27 mouse cellular contexts compared by ENCODE assay signal in genomic region chr1:153820216-153820615, GRCm38 (mm10). TPM values are rescaled to one million over a fixed set of nuclear protein-coding genes. Genes with fewer than 3 reads are reported as not detected.
DNase-seq lines count a peak whose midpoint lies in the region; ATAC-seq lines count a peak whose summit lies in the region.
"Had no signal": no experiment of that assay in that cellular context is flagged by ENCODE, and none has a peak within 500 bp of the region (broad histone marks: within the 10 kb centered on the region; RNA-seq: fewer than 3 reads in every experiment).

No protein-coding gene starts in this region.

- no peaks in the 10 kb centered on the region for H3K27me3 ChIP-seq in hindbrain, embryonic 14.5 days (ENCODE audit: control insufficient read depth, insufficient read depth, low read length)
- no peaks in the 10 kb centered on the region for H3K27me3 ChIP-seq in hindbrain, embryonic 11.5 days (ENCODE audit: control insufficient read depth, insufficient read depth, low read length)
- H3K27me3 ChIP-seq in midbrain, embryonic 14.5 days (ENCODE audit: control insufficient read depth, insufficient read depth, low read length) = no peaks in the 10 kb centered on the region
- H3K27me3 ChIP-seq in midbrain, embryonic 15.5 days (replicated peaks) = no peaks in the 10 kb centered on the region
- H3K27me3 ChIP-seq: embryonic facial prominence, embryonic 15.5 days; heart, embryonic 15.5 days had no signal

- H3K9ac ChIP-seq in hindbrain, embryonic 14.5 days = no peak overlapping the region
- no peak overlapping the region for H3K9ac ChIP-seq in hindbrain, embryonic 11.5 days (ENCODE audit: low read depth, low read length)
- no peak overlapping the region for H3K9ac ChIP-seq in midbrain, embryonic 14.5 days (replicated peaks; ENCODE audit: low read length)
- no peak overlapping the region for H3K9ac ChIP-seq in midbrain, embryonic 15.5 days
- H3K9ac ChIP-seq: embryonic facial prominence, embryonic 15.5 days; heart, embryonic 15.5 days had no signal

- ATAC-seq in hindbrain, embryonic 14.5 days (ENCODE audit: low FRiP score) = no peak
- ATAC-seq in hindbrain, embryonic 11.5 days (ENCODE audit: low FRiP score) = no peak
- no peak for ATAC-seq in midbrain, embryonic 14.5 days (ENCODE audit: low FRiP score, low TSS enrichment)
- ATAC-seq in midbrain, embryonic 15.5 days (replicated peaks) = no peak
- ATAC-seq: CD4-positive, CD25-positive, alpha-beta regulatory T cell, adult 4 months; hindbrain, embryonic 16.5 days had no signal

- H3K9me3 ChIP-seq in hindbrain, embryonic 14.5 days (ENCODE audit: control insufficient read depth, low read length) = no peaks in the 10 kb centered on the region
- H3K9me3 ChIP-seq in hindbrain, embryonic 11.5 days (ENCODE audit: control insufficient read depth, low read length) = no peaks in the 10 kb centered on the region
- H3K9me3 ChIP-seq in midbrain, embryonic 14.5 days (ENCODE audit: control insufficient read depth, low read length) = no peaks in the 10 kb centered on the region
- H3K9me3 ChIP-seq in midbrain, embryonic 15.5 days = no peaks in the 10 kb centered on the region
- H3K9me3 ChIP-seq: embryonic facial prominence, embryonic 15.5 days; G1E; heart, embryonic 15.5 days had no signal

- no peak overlapping the region for H3K27ac ChIP-seq in hindbrain, embryonic 14.5 days
- H3K27ac ChIP-seq in hindbrain, embryonic 11.5 days (ENCODE audit: low read depth, low read length) = no peak overlapping the region
- H3K27ac ChIP-seq in midbrain, embryonic 14.5 days (replicated peaks; ENCODE audit: low read depth, low read length) = no peak overlapping the region
- H3K27ac ChIP-seq in midbrain, embryonic 15.5 days = no peak overlapping the region
- H3K27ac ChIP-seq: embryonic facial prominence, embryonic 15.5 days; heart, embryonic 15.5 days had no signal

- no peaks in the 10 kb centered on the region for H3K4me1 ChIP-seq in hindbrain, embryonic 14.5 days (replicated peaks; ENCODE audit: control insufficient read depth, insufficient read depth, low read length)
- no peaks in the 10 kb centered on the region for H3K4me1 ChIP-seq in hindbrain, embryonic 11.5 days (replicated peaks; ENCODE audit: control insufficient read depth, insufficient read depth, low read length)
- no peaks in the 10 kb centered on the region for H3K4me1 ChIP-seq in midbrain, embryonic 14.5 days (ENCODE audit: control insufficient read depth, insufficient read depth, low read length)
- no peaks in the 10 kb centered on the region for H3K4me1 ChIP-seq in midbrain, embryonic 15.5 days
- H3K4me1 ChIP-seq: embryonic facial prominence, embryonic 15.5 days; heart, embryonic 15.5 days had no signal

- H3K36me3 ChIP-seq in hindbrain, embryonic 14.5 days (replicated peaks; ENCODE audit: control insufficient read depth, insufficient read depth) = no peaks in the 10 kb centered on the region
- no peaks in the 10 kb centered on the region for H3K36me3 ChIP-seq in hindbrain, embryonic 11.5 days (ENCODE audit: control insufficient read depth, insufficient read depth, low read length)
- H3K36me3 ChIP-seq in midbrain, embryonic 14.5 days (ENCODE audit: control insufficient read depth, insufficient read depth, low read length) = no peaks in the 10 kb centered on the region
- no peaks in the 10 kb centered on the region for H3K36me3 ChIP-seq in midbrain, embryonic 15.5 days (replicated peaks)
- H3K36me3 ChIP-seq: embryonic facial prominence, embryonic 15.5 days; G1E; heart, embryonic 15.5 days had no signal

- 75% methylated on average over 3 of the region's 3 CpGs for whole genome bisulfite sequencing in hindbrain, embryonic 14.5 days
- WGBS in hindbrain, embryonic 11.5 days = 83% methylated on average over 3 of the region's 3 CpGs
- 87% methylated on average over 3 of the region's 3 CpGs for WGBS in midbrain, embryonic 14.5 days
- WGBS in midbrain, embryonic 15.5 days = 64% methylated on average over 3 of the region's 3 CpGs

- no peak overlapping the region for H3K4me2 ChIP-seq in hindbrain, embryonic 14.5 days (replicated peaks)
- H3K4me2 ChIP-seq in hindbrain, embryonic 11.5 days (replicated peaks; ENCODE audit: low read depth, low read length) = no peak overlapping the region
- no peak overlapping the region for H3K4me2 ChIP-seq in midbrain, embryonic 14.5 days (ENCODE audit: low read length)
- H3K4me2 ChIP-seq in midbrain, embryonic 15.5 days = no peak overlapping the region
- H3K4me2 ChIP-seq: embryonic facial prominence, embryonic 15.5 days; heart, embryonic 11.5 days; heart, embryonic 15.5 days had no signal

- DNase-seq in cerebellum, postnatal 10 days = peak; percentile 20 to 64
- no peak for DNase-seq in cerebellum, adult 11 months
- DNase-seq in hindbrain, embryonic 14.5 days (ENCODE audit: low spot score) = peak; percentile 44
- no peak for DNase-seq in hindbrain, embryonic 11.5 days (ENCODE audit: low spot score)
- peak; percentile 9 for DNase-seq in midbrain, embryonic 14.5 days
- DNase-seq in adrenal gland, postnatal 36 days = no peak
- DNase-seq: adrenal gland, postnatal 10 days; B cell, adult 2 months; cerebellum, adult 2 months; embryo, embryonic 11 days; gastrocnemius, postnatal 36 days; heart, adult 18-20 months; heart, postnatal 14 days; kidney, adult 2 months had no signal

- H3K4me3 ChIP-seq in hindbrain, embryonic 14.5 days (replicated peaks; ENCODE audit: low read length) = no peak overlapping the region
- H3K4me3 ChIP-seq in hindbrain, embryonic 11.5 days (ENCODE audit: low read depth, low read length) = no peak overlapping the region
- no peak overlapping the region for H3K4me3 ChIP-seq in midbrain, embryonic 14.5 days (replicated peaks; ENCODE audit: low read depth, low read length)
- H3K4me3 ChIP-seq in midbrain, embryonic 15.5 days = no peak overlapping the region
- H3K4me3 ChIP-seq: embryonic facial prominence, embryonic 15.5 days; erythroblast, embryonic 14.5 days; heart, embryonic 15.5 days had no signal

RNA-seq across cellular contexts. Expression of gene Rgsl1, which starts 23.7 kb away (rescaled TPM):
- polyA plus RNA-seq in hindbrain, embryonic 14.5 days (2014; fragmentation: Nextera tagmentation; extraction: Ambion mirVana) = 0.13 and 0.16 TPM in 2 replicates
- polyA plus RNA-seq in hindbrain, embryonic 11.5 days (2014; fragmentation: Nextera tagmentation; extraction: Ambion mirVana) = 0.08 TPM in 1 of 2 replicates, not detected in the other
- 0.15 and 0.20 TPM in 2 replicates for polyA plus RNA-seq in midbrain, embryonic 14.5 days (2014; fragmentation: Nextera tagmentation; extraction: Ambion mirVana)
- 0.17 and 0.18 TPM in 2 replicates for polyA plus RNA-seq in midbrain, embryonic 15.5 days (2015; fragmentation: Nextera tagmentation; extraction: Ambion mirVana)
- total RNA-seq in adrenal gland, postnatal 36 days (2021) = under 1 TPM in 1 of 2 experiments, not detected in 1; 0.10 TPM
- total RNA-seq: common myeloid progenitor, adult 5-6 weeks; heart, adult 18-20 months; heart, postnatal 14 days; hematopoietic stem cell, adult 5-6 weeks had no signal
- polyA plus RNA-seq: embryonic facial prominence, embryonic 11.5 days; erythroblast, embryonic 14.5 days; forebrain, embryonic 11.5 days; G1E; heart, embryonic 11.5 days; heart, embryonic 15.5 days; kidney, adult 2 months had no signal

RNA-seq across cellular contexts. Expression of gene Teddm1b, which starts 53.9 kb away (rescaled TPM):
- 0.25 and 0.51 TPM in 2 replicates for polyA plus RNA-seq in hindbrain, embryonic 14.5 days (2014; fragmentation: Nextera tagmentation; extraction: Ambion mirVana)
- polyA plus RNA-seq in hindbrain, embryonic 11.5 days (2014; fragmentation: Nextera tagmentation; extraction: Ambion mirVana) = 0.31 and 0.33 TPM in 2 replicates
- 0.50 and 0.55 TPM in 2 replicates for polyA plus RNA-seq in midbrain, embryonic 14.5 days (2014; fragmentation: Nextera tagmentation; extraction: Ambion mirVana)
- polyA plus RNA-seq in midbrain, embryonic 15.5 days (2015; fragmentation: Nextera tagmentation; extraction: Ambion mirVana) = 0.65 and 0.69 TPM in 2 replicates
- not detected for total RNA-seq in adrenal gland, postnatal 36 days (2021)
- total RNA-seq: adrenal gland, postnatal 10 days; common myeloid progenitor, adult 5-6 weeks; gastrocnemius, adult 8-10 months; gastrocnemius, postnatal 36 days; heart, adult 18-20 months; heart, postnatal 14 days; hematopoietic stem cell, adult 5-6 weeks had no signal
- polyA plus RNA-seq: cerebellum, adult 2 months; erythroblast, embryonic 14.5 days; G1E; kidney, adult 2 months had no signal

Comparison
In these comparisons a context has a peak if more than half of its experiments do, and no peak if none do; other contexts are left out.
1. DNase-seq: peak in cerebellum, postnatal 10 days (2 of 2), hindbrain, embryonic 14.5 days (single experiment) and midbrain, embryonic 14.5 days (single experiment); none in cerebellum, adult 11 months (single experiment), hindbrain, embryonic 11.5 days (single experiment) and adrenal gland, postnatal 36 days (0 of 2).